Mouse (Mus musculus): ENCODE data around the gene C1qtnf5.

The C1qtnf5 gene

DNA sequence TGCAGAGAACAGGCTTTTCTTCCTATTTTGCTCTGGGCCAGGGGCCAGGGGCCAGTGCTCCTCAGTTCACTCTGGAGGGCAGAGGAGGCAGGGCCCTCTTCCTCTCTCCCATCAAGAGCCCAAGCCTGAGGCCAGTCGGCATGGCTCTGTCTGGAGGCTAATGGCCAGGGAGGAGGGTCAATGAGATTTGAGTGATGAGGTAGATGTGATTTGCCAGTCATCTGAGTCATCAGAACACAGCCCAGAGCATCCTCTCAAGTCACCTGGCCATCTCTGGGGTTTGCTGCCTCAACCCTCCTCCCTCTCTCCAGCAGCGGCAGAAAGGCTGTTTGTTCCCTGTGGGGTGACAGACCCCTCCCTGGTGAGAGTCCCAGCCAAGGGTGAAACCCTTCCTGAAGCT, 26.2 kb downstream of the C1qtnf5 start:
- DNase-seq, result peak; percentile 33

DNA sequence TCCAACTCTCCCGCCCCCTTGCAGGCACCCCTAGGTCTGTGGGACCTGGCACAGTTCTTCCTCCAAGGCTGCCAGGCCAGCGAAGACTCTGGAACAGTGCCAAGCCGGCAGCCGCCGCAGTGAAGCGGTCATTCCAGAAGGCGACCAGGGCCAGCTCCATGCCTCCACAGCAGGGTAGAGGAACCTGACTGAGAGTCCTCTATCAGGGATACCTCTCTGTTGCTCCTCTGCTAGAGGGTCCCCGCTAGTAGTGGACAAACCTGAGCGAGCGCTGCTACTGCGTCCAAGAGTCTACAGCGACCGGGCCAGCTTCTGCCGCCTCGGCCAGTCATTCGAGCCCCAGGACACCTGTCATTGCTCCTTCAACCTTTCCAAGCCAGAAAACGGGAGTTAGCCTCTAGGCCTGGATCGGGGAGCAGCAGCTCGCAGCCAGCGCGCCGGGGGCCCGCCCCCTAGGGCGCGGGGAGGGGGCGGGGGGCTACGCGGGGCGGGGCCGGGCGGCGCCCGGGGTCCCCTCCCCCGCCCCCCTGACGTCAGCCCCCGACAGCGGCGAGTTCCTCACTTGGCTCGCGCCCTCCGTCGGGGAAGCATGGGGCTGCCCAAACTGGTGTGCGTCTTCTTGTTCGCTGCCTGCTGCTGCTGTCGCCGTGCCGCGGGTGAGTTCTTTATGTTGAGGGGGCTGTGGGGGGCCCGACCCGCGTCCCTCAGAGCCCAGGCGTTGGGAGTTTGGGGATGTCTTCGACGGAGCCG, 27.2 kb downstream of the C1qtnf5 start, which contains the start of gene Mcam:
TSS of gene Mcam (plus strand) at position 369 of the 750 bp plus-strand sequence.
- peak; percentile 88 for DNase-seq

DNA sequence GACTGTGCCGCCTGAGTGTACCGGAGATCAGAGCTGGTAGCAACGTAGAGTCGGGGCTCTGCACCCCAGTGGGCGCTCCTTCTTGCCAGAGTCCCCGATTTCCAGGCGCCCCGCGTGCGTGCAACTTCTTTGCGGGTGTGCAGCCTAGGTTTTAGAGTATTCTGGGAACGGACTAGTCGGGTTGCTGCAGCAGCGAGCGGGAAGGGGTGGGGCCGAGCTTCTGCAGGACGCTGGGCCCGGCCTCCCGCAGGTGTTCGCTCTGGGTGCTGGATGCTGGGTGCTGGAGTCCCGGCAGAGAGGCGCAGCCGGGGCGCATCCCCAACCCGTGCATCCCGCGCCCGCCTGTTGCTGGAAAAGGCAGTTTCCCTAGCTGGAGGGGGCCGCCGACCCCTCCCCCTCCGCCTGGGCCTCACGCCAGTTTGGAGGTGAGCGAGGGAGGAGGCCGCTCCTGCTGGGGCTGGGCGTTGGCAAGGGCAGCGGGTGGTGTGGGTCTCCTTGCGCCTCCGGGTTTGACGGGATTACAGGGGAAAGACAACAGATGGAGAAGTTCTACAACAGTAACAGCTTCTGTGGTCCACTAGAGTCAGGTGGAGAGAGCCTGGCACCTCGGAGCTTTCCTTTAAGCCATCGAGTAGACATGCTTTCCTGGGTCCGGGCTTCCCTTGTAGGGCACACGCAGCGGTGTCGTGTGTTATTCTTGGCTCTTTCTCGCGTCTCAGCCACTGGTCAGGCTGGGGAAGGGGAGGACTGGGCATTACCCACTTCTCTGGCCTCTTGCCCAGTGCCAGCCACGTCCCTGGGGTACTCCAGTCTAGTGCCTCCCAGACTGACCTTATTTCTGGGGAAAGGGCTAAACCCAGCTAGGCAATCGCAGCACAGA, 28.0 kb downstream of the C1qtnf5 start:
- DNase-seq, result peak; percentile 85

DNA sequence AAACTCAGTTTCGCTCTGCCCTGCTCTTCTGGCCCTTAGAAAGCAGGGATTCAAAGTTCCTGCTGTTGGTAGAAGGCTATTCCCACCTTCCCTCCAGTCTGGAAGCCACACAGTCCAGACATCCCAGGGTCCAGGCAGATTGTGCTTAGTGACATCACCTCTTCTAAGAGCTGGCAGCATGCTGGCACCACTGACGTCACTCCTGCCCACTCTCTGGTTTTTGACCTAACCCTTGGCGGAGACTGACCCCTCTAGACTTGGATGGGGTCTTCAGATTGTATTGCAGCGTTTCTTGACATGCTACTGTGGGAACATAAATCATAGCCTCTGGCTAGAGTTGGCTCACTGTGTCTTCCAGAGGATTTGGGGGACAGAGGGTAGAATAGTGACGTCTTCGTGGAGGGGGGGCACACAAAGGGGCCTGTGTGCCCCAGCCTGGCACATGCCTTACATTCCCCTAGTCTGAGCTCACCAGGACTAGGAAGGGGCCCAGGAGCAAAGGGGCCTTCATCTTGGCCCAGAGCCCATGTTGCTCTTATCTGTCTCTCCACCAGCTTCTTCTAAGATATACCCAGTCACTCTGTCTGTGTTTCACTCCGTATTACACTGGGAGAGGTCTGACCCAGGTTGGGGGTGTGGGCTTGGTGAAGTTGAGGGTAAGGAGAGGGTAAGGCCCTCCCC, 28.8 kb downstream of the C1qtnf5 start:
- no peak for DNase-seq

DNA sequence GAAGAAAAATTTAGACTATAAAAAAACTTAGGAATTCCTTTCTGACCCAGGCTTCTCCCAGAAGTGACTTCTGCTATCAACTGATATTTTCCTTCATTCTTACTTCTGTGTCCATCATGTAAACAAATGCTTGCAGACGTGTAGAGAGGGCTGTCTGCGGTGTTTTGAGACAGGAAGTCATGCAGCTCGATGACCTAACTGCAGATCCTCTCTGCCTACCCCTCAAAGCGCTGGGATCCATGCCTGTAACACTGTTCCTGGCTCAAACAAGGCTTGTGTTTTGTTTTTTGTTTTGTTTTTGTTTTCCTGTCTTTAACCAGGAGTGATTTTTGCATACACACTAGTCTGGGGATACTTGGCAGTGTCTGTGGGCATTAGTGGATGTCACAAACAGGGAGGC, 30.8 kb downstream of the C1qtnf5 start:
- DNase-seq, result no peak

DNA sequence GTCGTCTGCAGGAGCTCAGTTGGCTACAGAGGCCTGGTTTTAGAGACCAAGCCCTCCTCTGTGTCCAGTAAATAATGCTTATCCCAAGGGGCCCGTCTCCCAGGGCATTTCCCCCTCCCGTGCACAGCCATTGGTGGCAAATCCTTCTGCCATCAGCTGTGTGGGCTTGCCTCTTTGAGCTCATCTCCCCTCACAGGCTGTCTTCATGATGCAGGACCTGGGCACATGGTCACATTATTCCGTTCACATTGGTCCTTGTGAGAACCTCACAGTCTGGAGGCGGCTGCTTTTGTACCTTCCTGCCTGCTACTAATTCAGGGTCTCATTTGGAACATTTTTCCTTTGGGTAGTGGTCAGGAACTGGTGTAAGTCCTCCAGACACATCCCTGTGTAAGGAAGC, 34.9 kb downstream of the C1qtnf5 start:
- DNase-seq, result no peak

DNA sequence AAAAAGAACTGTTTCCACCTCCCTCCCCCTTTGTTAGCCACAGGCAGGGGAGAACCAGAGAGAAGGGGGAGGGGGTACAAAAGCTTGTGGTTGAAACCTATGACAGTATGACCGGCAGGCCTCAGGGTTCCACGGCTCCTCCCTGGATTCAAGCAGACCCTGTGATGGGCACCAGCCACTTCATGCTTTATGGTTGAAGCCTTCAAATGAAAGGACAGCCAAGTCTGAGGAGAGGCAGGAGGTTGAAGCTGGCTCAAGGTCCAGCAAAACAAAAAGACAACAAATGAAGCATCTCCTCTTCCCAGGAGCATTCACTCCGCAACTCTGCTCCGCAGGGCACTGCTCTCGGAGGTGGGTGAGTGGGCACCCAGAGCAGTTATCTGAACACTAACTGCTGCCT, 36.4 kb downstream of the C1qtnf5 start:
- no peak for DNase-seq

DNA sequence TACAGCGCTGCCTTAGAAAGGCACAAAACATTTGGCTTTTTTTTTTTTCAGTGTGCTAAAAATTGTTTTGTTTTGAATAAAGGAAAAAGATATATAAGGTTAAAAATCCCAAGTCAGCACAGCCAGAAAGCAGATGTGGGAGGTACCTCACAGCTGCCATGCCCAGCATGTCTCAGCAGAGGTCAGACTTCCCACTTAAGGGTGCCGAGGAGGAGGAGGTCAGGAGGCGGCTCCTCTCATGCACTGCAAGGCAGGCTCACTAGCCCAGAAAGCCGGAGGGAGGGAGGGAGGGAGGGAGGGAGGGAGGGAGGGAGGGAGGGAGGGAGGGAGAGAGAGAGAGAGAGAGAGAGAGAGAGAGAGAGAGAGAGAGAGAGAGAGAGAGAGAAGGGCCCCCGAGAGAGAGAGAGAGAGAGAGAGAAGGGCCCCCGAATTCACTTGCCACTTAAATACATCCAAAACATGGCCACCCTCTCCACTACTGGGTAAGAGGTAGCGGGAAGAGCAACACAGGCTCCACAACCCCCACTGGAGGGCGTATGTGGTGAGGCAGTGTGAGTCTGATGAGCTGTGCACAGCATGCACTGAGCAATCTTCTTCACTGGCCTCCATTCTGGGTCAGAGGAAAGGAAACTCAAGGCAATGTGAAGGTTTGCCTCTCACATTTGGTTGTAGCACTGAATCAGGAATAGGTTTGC, 37.1 kb downstream of the C1qtnf5 start:
- peak; percentile 70 for DNase-seq

DNA sequence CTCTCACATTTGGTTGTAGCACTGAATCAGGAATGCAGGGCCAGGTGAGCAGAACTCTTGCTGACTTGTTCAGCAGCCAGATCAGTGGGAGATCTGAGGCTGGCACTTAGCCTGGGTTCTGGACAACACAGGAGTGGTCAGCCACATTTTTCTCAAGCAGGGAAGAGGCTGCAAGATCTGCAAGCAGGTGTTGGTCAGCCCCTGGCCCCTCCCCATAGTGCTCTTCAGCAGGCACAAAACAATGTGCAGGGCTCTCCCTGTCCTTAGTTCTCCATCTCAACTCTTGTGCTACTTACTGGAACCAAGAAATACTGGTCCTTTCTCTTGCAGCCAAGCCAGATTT, 37.6 kb downstream of the C1qtnf5 start:
- no peak for DNase-seq

DNA sequence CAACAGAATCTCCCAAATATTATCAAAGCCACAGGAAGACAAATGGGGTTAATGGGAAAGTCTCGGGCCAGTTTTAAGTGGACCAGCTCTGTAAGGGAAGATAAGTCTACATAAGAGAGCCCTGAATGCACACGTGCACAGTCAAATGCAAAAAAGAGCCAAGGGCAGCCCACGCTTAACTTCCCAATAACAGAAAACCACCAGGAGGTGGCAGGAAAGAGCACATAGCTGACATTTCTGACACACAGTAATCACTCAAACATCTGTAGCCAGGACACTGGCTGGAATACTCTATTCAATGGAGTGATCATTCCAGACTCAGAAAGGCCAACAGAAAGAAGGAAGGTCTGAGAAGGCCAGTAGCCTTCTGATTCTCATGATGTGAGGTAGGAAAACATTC, 40.2 kb downstream of the C1qtnf5 start:
- DNase-seq, result peak; percentile 51

Measured in kidney, postnatal 10 days (tissue).